Mouse (Mus musculus): ENCODE results near the gene Cgas. TPM values are rescaled to one million over a fixed set of nuclear protein-coding genes. Genes with fewer than 3 reads are reported as not detected.
"Not testable (repeated sequence)": the region's sequence is repeated elsewhere in the genome, so short reads cannot be mapped to it uniquely, and the experiment has no call there.

Gene Cgas
- total RNA-seq, 1 experiment, result 1.7 TPM

GRCm38 (mm10) chr9:78478009-78478605 is 35.1 kb upstream of the Cgas start:
- Histone ChIP-seq H3K4me3 (ENCODE audit: insufficient read depth in 1 of 2, low read depth in 1 of 2, low read length in 2 of 2, poor library complexity in 1 of 2, severe bottlenecking in 1 of 2) (peak overlapping the region in 1 of 2 experiments; percentile 8; a peak in 2 of 4 replicates), H3K9ac (ENCODE audit: insufficient read depth, low read depth, low read length, poor library complexity, severe bottlenecking) (peak overlapping the region; percentile 1; the same call in 1 of the 2 replicates), H3K36me3 (ENCODE audit: control insufficient read depth, insufficient read depth, low read length, poor library complexity, severe bottlenecking) (peaks cover 40% of the 10 kb centered on the region)
- in situ Hi-C loops (cut with MboI; ENCODE audit: low sequenced_read_pairs in 2 of 2, unreplicated experiment in 2 of 2); H3K9me3 ChIP-seq (ENCODE audit: control insufficient read depth, insufficient read depth, low read depth, low read length); H3K4me1 ChIP-seq (ENCODE audit: control insufficient read depth in 2 of 2, insufficient read depth in 2 of 2, low read length in 2 of 2, poor library complexity in 1 of 2); H3K27ac ChIP-seq (ENCODE audit: insufficient read depth, low read depth, low read length, poor library complexity, severe bottlenecking); DNase-seq (ENCODE audit: low read depth, low spot score): not testable (repeated sequence)

GRCm38 (mm10) chr9:78477021-78477551 is 34.0 kb upstream of the Cgas start:
- H3K36me3 ChIP-seq (ENCODE audit: control insufficient read depth, insufficient read depth, low read length, poor library complexity, severe bottlenecking), result peaks cover 40% of the 10 kb centered on the region
- TF ChIP-seq HCFC1 (IDR thresholded peaks at IDR 0.05; ENCODE audit: borderline replicate concordance, insufficient read depth, low read length) (no peak), CHD2 (IDR thresholded peaks at IDR 0.05; ENCODE audit: low read depth, low read length) (no peak), ZC3H11A (IDR thresholded peaks at IDR 0.05; ENCODE audit: borderline replicate concordance, low read depth, low read length) (no peak), ZNF384 (IDR thresholded peaks at IDR 0.05; ENCODE audit: low read depth, low read length) (no peak)
- in situ Hi-C loops (cut with MboI; ENCODE audit: low sequenced_read_pairs in 2 of 2, unreplicated experiment in 2 of 2), result no loop called here
- no peaks in the 10 kb centered on the region for H3K4me1 ChIP-seq (ENCODE audit: control insufficient read depth in 2 of 2, insufficient read depth in 2 of 2, low read length in 2 of 2, poor library complexity in 1 of 2)
- H3K9me3 ChIP-seq (ENCODE audit: control insufficient read depth, insufficient read depth, low read depth, low read length), result no peaks in the 10 kb centered on the region
- no peak overlapping the region for H3K9ac ChIP-seq (ENCODE audit: insufficient read depth, low read depth, low read length, poor library complexity, severe bottlenecking)
- no peak overlapping the region; the same call in 1 of the 2 replicates for H3K27ac ChIP-seq (ENCODE audit: insufficient read depth, low read depth, low read length, poor library complexity, severe bottlenecking)
- no peak for DNase-seq (ENCODE audit: low read depth, low spot score)
- H3K4me3 ChIP-seq (ENCODE audit: insufficient read depth in 1 of 2, low read depth in 1 of 2, low read length in 2 of 2, poor library complexity in 1 of 2, severe bottlenecking in 1 of 2), result no peak overlapping the region

- in situ Hi-C loops (cut with MboI; ENCODE audit: low sequenced_read_pairs in 2 of 2, unreplicated experiment in 2 of 2), result no loop called here
- Histone ChIP-seq H3K9me3 (ENCODE audit: control insufficient read depth, insufficient read depth, low read depth, low read length) (no peaks in the 10 kb centered on the region), H3K27ac (ENCODE audit: insufficient read depth, low read depth, low read length, poor library complexity, severe bottlenecking) (no peak overlapping the region), H3K36me3 (ENCODE audit: control insufficient read depth, insufficient read depth, low read length, poor library complexity, severe bottlenecking) (peaks cover 40% of the 10 kb centered on the region), H3K4me3 (ENCODE audit: insufficient read depth in 1 of 2, low read depth in 1 of 2, low read length in 2 of 2, poor library complexity in 1 of 2, severe bottlenecking in 1 of 2) (no peak overlapping the region), H3K9ac (ENCODE audit: insufficient read depth, low read depth, low read length, poor library complexity, severe bottlenecking) (no peak overlapping the region), H3K4me1 (ENCODE audit: control insufficient read depth in 2 of 2, insufficient read depth in 2 of 2, low read length in 2 of 2, poor library complexity in 1 of 2) (no peaks in the 10 kb centered on the region)
- TF ChIP-seq ZNF384 (IDR thresholded peaks at IDR 0.05; ENCODE audit: low read depth, low read length) (no peak), ZC3H11A (IDR thresholded peaks at IDR 0.05; ENCODE audit: borderline replicate concordance, low read depth, low read length) (no peak), MAFK (IDR thresholded peaks at IDR 0.05; ENCODE audit: insufficient read depth, low read depth, low read length) (no peak), CHD2 (IDR thresholded peaks at IDR 0.05; ENCODE audit: low read depth, low read length) (no peak), HCFC1 (IDR thresholded peaks at IDR 0.05; ENCODE audit: borderline replicate concordance, insufficient read depth, low read length) (no peak)
- DNase-seq (ENCODE audit: low read depth, low spot score), result peak; percentile 79
These were observed 33.5 kb upstream of the Cgas start for GRCm38 (mm10) chr9:78476531-78477020.

GRCm38 (mm10) chr9:78475873-78476272 is 32.8 kb upstream of the Cgas start:
- in situ Hi-C loops (cut with MboI; ENCODE audit: low sequenced_read_pairs in 2 of 2, unreplicated experiment in 2 of 2), result no loop called here
- no peaks in the 10 kb centered on the region for H3K9me3 ChIP-seq (ENCODE audit: control insufficient read depth, insufficient read depth, low read depth, low read length)
- H3K4me1 ChIP-seq (ENCODE audit: control insufficient read depth in 2 of 2, insufficient read depth in 2 of 2, low read length in 2 of 2, poor library complexity in 1 of 2), result no peaks in the 10 kb centered on the region
- H3K27ac ChIP-seq (ENCODE audit: insufficient read depth, low read depth, low read length, poor library complexity, severe bottlenecking), result no peak overlapping the region
- TF ChIP-seq MAFK (IDR thresholded peaks at IDR 0.05; ENCODE audit: insufficient read depth, low read depth, low read length) (no peak), ZNF384 (IDR thresholded peaks at IDR 0.05; ENCODE audit: low read depth, low read length) (no peak), CHD2 (IDR thresholded peaks at IDR 0.05; ENCODE audit: low read depth, low read length) (no peak), HCFC1 (IDR thresholded peaks at IDR 0.05; ENCODE audit: borderline replicate concordance, insufficient read depth, low read length) (no peak), ZC3H11A (IDR thresholded peaks at IDR 0.05; ENCODE audit: borderline replicate concordance, low read depth, low read length) (no peak)
- peak; percentile 56 for DNase-seq (ENCODE audit: low read depth, low spot score)
- no peak overlapping the region for H3K9ac ChIP-seq (ENCODE audit: insufficient read depth, low read depth, low read length, poor library complexity, severe bottlenecking)
- H3K36me3 ChIP-seq (ENCODE audit: control insufficient read depth, insufficient read depth, low read length, poor library complexity, severe bottlenecking), result peaks cover 35% of the 10 kb centered on the region
- no peak overlapping the region for H3K4me3 ChIP-seq (ENCODE audit: insufficient read depth in 1 of 2, low read depth in 1 of 2, low read length in 2 of 2, poor library complexity in 1 of 2, severe bottlenecking in 1 of 2)

- no peak overlapping the region for H3K9ac ChIP-seq (ENCODE audit: insufficient read depth, low read depth, low read length, poor library complexity, severe bottlenecking)
- no peaks in the 10 kb centered on the region for H3K9me3 ChIP-seq (ENCODE audit: control insufficient read depth, insufficient read depth, low read depth, low read length)
- TF ChIP-seq ZC3H11A (IDR thresholded peaks at IDR 0.05; ENCODE audit: borderline replicate concordance, low read depth, low read length) (no peak), CHD2 (IDR thresholded peaks at IDR 0.05; ENCODE audit: low read depth, low read length) (no peak), MAFK (IDR thresholded peaks at IDR 0.05; ENCODE audit: insufficient read depth, low read depth, low read length) (no peak), HCFC1 (IDR thresholded peaks at IDR 0.05; ENCODE audit: borderline replicate concordance, insufficient read depth, low read length) (no peak), ZNF384 (IDR thresholded peaks at IDR 0.05; ENCODE audit: low read depth, low read length) (no peak)
- no peaks in the 10 kb centered on the region for H3K4me1 ChIP-seq (ENCODE audit: control insufficient read depth in 2 of 2, insufficient read depth in 2 of 2, low read length in 2 of 2, poor library complexity in 1 of 2)
- in situ Hi-C loops (cut with MboI; ENCODE audit: low sequenced_read_pairs in 2 of 2, unreplicated experiment in 2 of 2), result no loop called here
- H3K27ac ChIP-seq (ENCODE audit: insufficient read depth, low read depth, low read length, poor library complexity, severe bottlenecking), result no peak overlapping the region
- no peak overlapping the region for H3K4me3 ChIP-seq (ENCODE audit: insufficient read depth in 1 of 2, low read depth in 1 of 2, low read length in 2 of 2, poor library complexity in 1 of 2, severe bottlenecking in 1 of 2)
- no peak for DNase-seq (ENCODE audit: low read depth, low spot score)
- peaks cover 34% of the 10 kb centered on the region for H3K36me3 ChIP-seq (ENCODE audit: control insufficient read depth, insufficient read depth, low read length, poor library complexity, severe bottlenecking)
These were observed 32.3 kb upstream of the Cgas start for GRCm38 (mm10) chr9:78475383-78475780.

All from ES-E14 (cell line).